Comparison of ENCODE assay signal across 8 mouse cellular contexts in genomic region chr2:72055476-72055875, GRCm38 (mm10).
DNase-seq lines count a peak whose midpoint lies in the region; ATAC-seq and TF ChIP-seq lines count a peak whose summit lies in the region.
"Had no signal": no experiment of that assay in that cellular context is flagged by ENCODE, and none has a peak within 500 bp of the region (broad histone marks: within the 10 kb centered on the region; RNA-seq: fewer than 3 reads in every experiment).

No protein-coding gene starts in this region.

- H3K4me1 ChIP-seq in hindbrain, embryonic 10.5 days (replicated peaks) = peaks cover 33% of the 10 kb centered on the region
- peaks cover 11% of the 10 kb centered on the region for H3K4me1 ChIP-seq in hindbrain, embryonic 12.5 days
- peaks cover 32% of the 10 kb centered on the region for H3K4me1 ChIP-seq in midbrain, embryonic 10.5 days
- peaks cover 5% of the 10 kb centered on the region; the same call in 1 of the 2 replicates for H3K4me1 ChIP-seq in midbrain, embryonic 14.5 days (ENCODE audit: control insufficient read depth, insufficient read depth, low read length)
- H3K4me1 ChIP-seq in heart, embryonic 16.5 days (ENCODE audit: control insufficient read depth, insufficient read depth, low read length) = peaks cover 10% of the 10 kb centered on the region
- H3K4me1 ChIP-seq in small intestine, adult 2 months (ENCODE audit: control insufficient read depth, insufficient read depth, insufficient read length, low read length) = no peaks in the 10 kb centered on the region; the same call in 1 of the 2 replicates

- no peaks in the 10 kb centered on the region for H3K36me3 ChIP-seq in hindbrain, embryonic 10.5 days
- no peaks in the 10 kb centered on the region for H3K36me3 ChIP-seq in hindbrain, embryonic 12.5 days
- no peaks in the 10 kb centered on the region for H3K36me3 ChIP-seq in midbrain, embryonic 10.5 days
- H3K36me3 ChIP-seq in midbrain, embryonic 14.5 days (ENCODE audit: control insufficient read depth, insufficient read depth, low read length) = no peaks in the 10 kb centered on the region
- no peaks in the 10 kb centered on the region for H3K36me3 ChIP-seq in heart, embryonic 16.5 days (ENCODE audit: control insufficient read depth, insufficient read depth)
- no peaks in the 10 kb centered on the region for H3K36me3 ChIP-seq in small intestine, adult 2 months (ENCODE audit: control insufficient read depth, insufficient read depth, low read length)

- no peak overlapping the region for H3K9ac ChIP-seq in hindbrain, embryonic 12.5 days
- H3K9ac ChIP-seq in midbrain, embryonic 14.5 days (replicated peaks; ENCODE audit: low read length) = no peak overlapping the region
- no peak overlapping the region for H3K9ac ChIP-seq in heart, embryonic 16.5 days (ENCODE audit: low read length)

- WGBS in hindbrain, embryonic 10.5 days = 74% methylated on average over 5 of the region's 5 CpGs
- 76% methylated on average over 5 of the region's 5 CpGs for WGBS in hindbrain, embryonic 12.5 days
- 80% methylated on average over 5 of the region's 5 CpGs for WGBS in midbrain, embryonic 10.5 days
- 67% methylated on average over 5 of the region's 5 CpGs for WGBS in midbrain, embryonic 14.5 days
- 78% methylated on average over 5 of the region's 5 CpGs for WGBS in heart, embryonic 16.5 days
- WGBS in small intestine, adult 2 months = 80% methylated on average over 5 of the region's 5 CpGs

- H3K27ac ChIP-seq in hindbrain, embryonic 10.5 days = peak overlapping the region; percentile 41; the same call in 1 of the 2 replicates
- no peak overlapping the region for H3K27ac ChIP-seq in hindbrain, embryonic 12.5 days
- peak overlapping the region; percentile 52; the same call in 1 of the 2 replicates for H3K27ac ChIP-seq in midbrain, embryonic 10.5 days (replicated peaks)
- no peak overlapping the region for H3K27ac ChIP-seq in midbrain, embryonic 14.5 days (replicated peaks; ENCODE audit: low read depth, low read length)
- H3K27ac ChIP-seq in heart, embryonic 16.5 days (ENCODE audit: low read length) = no peak overlapping the region
- H3K27ac ChIP-seq in small intestine, adult 2 months (ENCODE audit: insufficient read depth, low read depth, low read length) = no peak overlapping the region

- TF ChIP-seq POLR2A in small intestine, adult 2 months (IDR thresholded peaks at IDR 0.05; ENCODE audit: low read depth, low read length) = no peak

- DNase-seq in hindbrain, embryonic 10.5 days (ENCODE audit: low spot score) = no peak
- DNase-seq in midbrain, embryonic 10.5 days (ENCODE audit: low spot score) = no peak
- DNase-seq in midbrain, embryonic 14.5 days = no peak
- DNase-seq in spleen, postnatal 14 days (ENCODE audit: low spot score in 2 of 2) = no peak
- DNase-seq: cerebellum, adult 2 months had no signal

- H3K27me3 ChIP-seq in hindbrain, embryonic 10.5 days (ENCODE audit: insufficient read depth, poor library complexity, severe bottlenecking) = no peaks in the 10 kb centered on the region
- no peaks in the 10 kb centered on the region for H3K27me3 ChIP-seq in hindbrain, embryonic 12.5 days
- H3K27me3 ChIP-seq in midbrain, embryonic 10.5 days (ENCODE audit: low read depth, poor library complexity, severe bottlenecking) = no peaks in the 10 kb centered on the region
- H3K27me3 ChIP-seq in midbrain, embryonic 14.5 days (ENCODE audit: control insufficient read depth, insufficient read depth, low read length) = no peaks in the 10 kb centered on the region
- H3K27me3 ChIP-seq in heart, embryonic 16.5 days (ENCODE audit: control insufficient read depth, insufficient read depth, low read length) = no peaks in the 10 kb centered on the region
- no peaks in the 10 kb centered on the region for H3K27me3 ChIP-seq in small intestine, adult 2 months (ENCODE audit: control insufficient read depth, insufficient read depth, low read length)

- H3K9me3 ChIP-seq in hindbrain, embryonic 10.5 days = no peaks in the 10 kb centered on the region
- H3K9me3 ChIP-seq in hindbrain, embryonic 12.5 days (replicated peaks) = no peaks in the 10 kb centered on the region
- no peaks in the 10 kb centered on the region for H3K9me3 ChIP-seq in midbrain, embryonic 10.5 days (replicated peaks)
- H3K9me3 ChIP-seq in midbrain, embryonic 14.5 days (ENCODE audit: control insufficient read depth, low read length) = no peaks in the 10 kb centered on the region
- no peaks in the 10 kb centered on the region for H3K9me3 ChIP-seq in heart, embryonic 16.5 days (replicated peaks; ENCODE audit: control insufficient read depth, low read length)

- H3K4me2 ChIP-seq in hindbrain, embryonic 12.5 days (replicated peaks) = no peak overlapping the region
- H3K4me2 ChIP-seq in midbrain, embryonic 14.5 days (ENCODE audit: low read length) = no peak overlapping the region
- peak overlapping the region; percentile 7; the same call in 1 of the 2 replicates for H3K4me2 ChIP-seq in heart, embryonic 16.5 days (ENCODE audit: low read depth, low read length)

- no peak overlapping the region for H3K4me3 ChIP-seq in hindbrain, embryonic 10.5 days
- H3K4me3 ChIP-seq in hindbrain, embryonic 12.5 days = no peak overlapping the region
- H3K4me3 ChIP-seq in midbrain, embryonic 10.5 days = 0 out of 2 replicates have a peak overlapping the region, but pooled peaks have one; percentile 6
- no peak overlapping the region for H3K4me3 ChIP-seq in midbrain, embryonic 14.5 days (replicated peaks; ENCODE audit: low read depth, low read length)
- 0 out of 2 replicates have a peak overlapping the region, but pooled peaks have one; percentile 1 for H3K4me3 ChIP-seq in heart, embryonic 16.5 days (ENCODE audit: low read length)
- peak overlapping the region; percentile 12 for H3K4me3 ChIP-seq in small intestine, adult 2 months (ENCODE audit: low read depth, low read length)

- no peak for TF ChIP-seq CTCF in small intestine, adult 2 months (IDR thresholded peaks at IDR 0.05; ENCODE audit: extremely low read depth, insufficient read length, insufficient replicate concordance, low read depth, low read length)

- ATAC-seq in hindbrain, embryonic 12.5 days (ENCODE audit: low FRiP score) = no peak
- ATAC-seq in midbrain, embryonic 14.5 days (ENCODE audit: low FRiP score, low TSS enrichment) = no peak
- ATAC-seq in heart, embryonic 16.5 days (replicated peaks; ENCODE audit: extremely low read depth, insufficient read depth, low FRiP score) = no peak

Comparison
In these comparisons a context has a peak if more than half of its experiments do, and no peak if none do; other contexts are left out.
1. H3K27ac ChIP-seq: peak in hindbrain, embryonic 10.5 days (single experiment) and midbrain, embryonic 10.5 days (single experiment); none in hindbrain, embryonic 12.5 days (single experiment), midbrain, embryonic 14.5 days (single experiment), heart, embryonic 16.5 days (single experiment) and small intestine, adult 2 months (single experiment).
2. H3K4me3 ChIP-seq: peak in midbrain, embryonic 10.5 days (single experiment), heart, embryonic 16.5 days (single experiment) and small intestine, adult 2 months (single experiment); none in hindbrain, embryonic 10.5 days (single experiment), hindbrain, embryonic 12.5 days (single experiment) and midbrain, embryonic 14.5 days (single experiment).